Mouse (Mus musculus) liver, adult 2 months (tissue): Measurements from ENCODE around the gene Cpt2.

Experiments used
- CTCF ChIP-seq: fragments of 200-500 bp; IDR thresholded peaks from 2 replicates; pipeline ENCODE4 v1.5.1; 2011; ENCODE audit warnings: low read depth, low read length, control low read depth
- POLR2A ChIP-seq: fragments of 200-500 bp; IDR thresholded peaks from 2 replicates; pipeline ENCODE4 v1.6.1; 2011; ENCODE audit warnings: low read length, control low read depth; ENCODE audit not compliant: insufficient read depth; ENCODE audit errors: extremely low read depth

GRCm38 (mm10) chr4:107944141-107944540 is 20.7 kb upstream of the Cpt2 start:
- no peak for TF ChIP-seq CTCF
- no peak for TF ChIP-seq POLR2A
